Mouse (Mus musculus) layer of hippocampus, postnatal 25 days (tissue): Measurements from ENCODE around the gene Gm10300. TPM values are rescaled to one million over a fixed set of nuclear protein-coding genes. Genes with fewer than 3 reads are reported as not detected.
A peak's percentile ranks its signal among the peaks of the same experiment; 100 is the strongest.

Source experiments
- DNase-seq, 2 experiments: peaks; one replicate each; pipeline ENCODE4 v3.0.0; 2022; ENCODE audit warnings: mixed read lengths in 2 of 2, low spot score in 1 of 2; ENCODE audit errors: extremely low spot score in 1 of 2
- total RNA-seq, 2 experiments: library from RNA; stranded (reverse); gene quantifications; 2 replicates each; pipeline ENCODE4 v1.2.3; 2021

Gene Gm10300
- not detected for total RNA-seq

DNA sequence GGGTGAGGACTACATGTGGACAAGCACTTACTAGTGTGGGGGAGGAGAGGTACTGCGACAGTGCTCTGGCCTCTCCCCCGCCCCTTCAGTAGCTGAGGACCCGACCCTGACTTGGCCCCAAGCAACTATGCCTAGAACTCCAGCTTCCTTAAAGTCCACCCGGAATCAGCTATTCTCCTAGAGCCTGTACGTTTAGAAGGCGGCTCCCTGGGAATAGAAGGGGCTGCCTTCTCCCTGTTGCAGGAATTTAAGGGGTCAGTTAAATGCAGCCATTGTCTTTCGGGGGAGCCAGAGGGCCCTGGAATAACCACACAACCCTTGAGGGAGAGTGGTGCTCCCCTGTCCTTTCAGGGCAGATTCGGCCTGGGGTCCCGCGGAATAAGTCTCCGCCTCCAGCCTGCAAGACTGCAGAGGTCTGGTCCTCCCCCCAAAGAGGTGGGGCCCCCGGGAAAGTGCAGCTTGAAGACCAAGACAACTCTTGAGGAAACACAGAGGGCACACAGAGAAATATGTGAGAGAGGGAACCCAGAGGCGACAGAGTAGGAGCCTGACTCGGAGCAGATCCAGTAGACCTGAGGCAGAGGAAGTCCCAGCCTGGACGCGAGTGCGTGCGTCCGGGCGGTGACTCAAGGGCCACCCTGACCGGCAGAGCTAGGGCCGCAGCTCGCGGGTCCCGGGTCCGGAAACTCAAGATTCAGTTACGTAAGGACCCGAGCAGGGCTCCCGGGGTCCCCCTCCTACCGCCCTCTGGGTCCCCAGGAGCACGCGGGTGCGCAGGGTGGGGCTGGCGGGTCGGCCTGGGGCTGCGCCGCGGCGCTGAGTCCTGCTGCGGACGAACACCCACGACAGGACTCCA is at the start of gene Gm10300:
TSS of gene Gm10300 (plus strand) at position 621 of the 856 bp plus-strand sequence.
- no peak for DNase-seq

DNA sequence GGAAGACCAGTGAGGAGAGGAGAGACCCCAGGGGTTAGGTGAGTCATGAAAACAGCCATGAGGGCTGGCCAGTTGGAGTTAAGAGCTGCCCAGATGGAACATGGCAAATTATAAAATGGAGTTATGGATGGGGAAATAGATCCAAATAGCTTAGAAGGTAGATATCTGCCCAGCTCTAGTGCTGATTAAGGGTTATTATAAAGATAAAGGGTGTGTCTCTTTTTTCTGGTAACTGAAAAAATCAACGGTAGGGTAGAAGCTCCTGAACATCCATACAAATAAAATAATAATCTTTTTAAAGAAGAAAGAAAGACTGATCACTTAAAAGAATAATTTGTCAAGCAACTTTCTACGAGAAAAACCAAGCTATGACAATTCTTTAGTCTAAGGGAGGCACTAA is 49.2 kb upstream of the Gm10300 start:
- no peak for DNase-seq

DNA sequence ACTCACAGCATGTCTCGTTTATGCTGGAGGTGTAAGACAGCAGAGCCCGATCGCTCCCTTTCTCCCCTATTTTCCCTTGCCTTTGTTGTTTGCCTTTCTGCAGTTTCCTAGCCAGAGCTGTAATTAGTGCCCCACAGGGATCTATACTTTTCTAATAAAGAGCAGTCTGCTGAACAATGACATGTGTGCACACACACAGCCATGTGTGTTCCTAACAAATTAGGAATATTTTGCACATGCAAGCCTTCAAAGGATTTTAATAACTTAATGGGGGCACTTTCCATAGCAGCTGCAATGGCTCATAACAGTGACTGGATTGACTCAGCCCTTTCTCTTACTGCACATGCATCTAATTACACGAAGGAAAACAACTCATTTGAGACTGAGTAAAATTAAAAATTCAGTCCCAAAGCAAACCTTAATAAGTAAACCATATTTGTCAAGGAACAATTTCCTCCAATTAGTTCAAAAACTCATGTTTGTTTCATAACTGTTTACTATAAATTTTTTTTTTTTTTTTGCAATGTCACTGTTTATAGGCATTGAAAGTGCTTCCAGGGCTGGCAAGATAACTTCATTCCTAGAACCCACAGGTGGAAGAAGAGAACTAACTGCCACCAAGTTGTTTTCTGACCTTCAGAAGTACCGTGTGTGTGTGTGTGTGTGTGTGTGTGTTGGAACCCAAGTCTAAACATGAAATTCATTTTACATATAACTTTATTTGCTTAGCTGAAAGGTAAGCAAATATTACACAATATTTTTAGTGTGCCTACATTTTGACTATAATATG is 48.6 kb upstream of the Gm10300 start:
- DNase-seq = no peak

DNA sequence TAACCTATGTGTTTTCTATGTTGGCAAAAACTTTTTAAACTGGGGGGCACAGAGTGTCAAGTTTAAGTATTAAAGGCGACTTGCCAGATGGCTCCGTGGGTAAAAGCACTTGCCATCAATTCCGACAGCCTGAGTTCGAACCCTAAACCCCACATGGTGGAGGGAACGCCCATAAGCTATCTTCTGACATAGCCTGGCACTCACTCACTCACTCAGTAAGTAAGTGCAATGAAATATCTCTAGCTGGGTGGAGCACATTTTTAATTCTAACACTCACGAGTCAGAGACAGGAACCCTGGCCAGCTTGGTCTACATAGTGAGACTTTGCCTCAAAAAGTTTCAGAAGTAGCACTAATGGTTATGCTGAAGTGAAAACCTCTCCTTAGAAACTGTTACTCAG is 47.3 kb upstream of the Gm10300 start:
- no peak for DNase-seq

DNA sequence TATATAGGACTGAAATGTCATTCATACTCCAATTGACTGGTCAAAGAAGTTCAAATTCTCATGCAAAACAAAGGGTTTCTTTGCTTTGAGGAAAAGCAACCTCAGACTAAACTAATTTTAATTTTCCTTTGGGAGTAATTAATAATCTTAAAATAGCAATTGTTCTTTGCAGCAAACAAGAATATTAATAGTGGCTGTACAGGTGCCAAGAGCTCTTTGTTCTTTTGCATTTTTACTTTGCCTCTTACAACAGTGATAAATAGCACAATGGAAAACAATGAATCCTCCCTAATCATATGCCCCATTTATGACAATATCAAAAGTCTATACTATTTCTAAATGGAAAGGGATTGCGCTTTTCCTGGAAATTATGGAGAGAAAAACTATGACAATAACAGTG is 46.7 kb upstream of the Gm10300 start:
- no peak for DNase-seq

DNA sequence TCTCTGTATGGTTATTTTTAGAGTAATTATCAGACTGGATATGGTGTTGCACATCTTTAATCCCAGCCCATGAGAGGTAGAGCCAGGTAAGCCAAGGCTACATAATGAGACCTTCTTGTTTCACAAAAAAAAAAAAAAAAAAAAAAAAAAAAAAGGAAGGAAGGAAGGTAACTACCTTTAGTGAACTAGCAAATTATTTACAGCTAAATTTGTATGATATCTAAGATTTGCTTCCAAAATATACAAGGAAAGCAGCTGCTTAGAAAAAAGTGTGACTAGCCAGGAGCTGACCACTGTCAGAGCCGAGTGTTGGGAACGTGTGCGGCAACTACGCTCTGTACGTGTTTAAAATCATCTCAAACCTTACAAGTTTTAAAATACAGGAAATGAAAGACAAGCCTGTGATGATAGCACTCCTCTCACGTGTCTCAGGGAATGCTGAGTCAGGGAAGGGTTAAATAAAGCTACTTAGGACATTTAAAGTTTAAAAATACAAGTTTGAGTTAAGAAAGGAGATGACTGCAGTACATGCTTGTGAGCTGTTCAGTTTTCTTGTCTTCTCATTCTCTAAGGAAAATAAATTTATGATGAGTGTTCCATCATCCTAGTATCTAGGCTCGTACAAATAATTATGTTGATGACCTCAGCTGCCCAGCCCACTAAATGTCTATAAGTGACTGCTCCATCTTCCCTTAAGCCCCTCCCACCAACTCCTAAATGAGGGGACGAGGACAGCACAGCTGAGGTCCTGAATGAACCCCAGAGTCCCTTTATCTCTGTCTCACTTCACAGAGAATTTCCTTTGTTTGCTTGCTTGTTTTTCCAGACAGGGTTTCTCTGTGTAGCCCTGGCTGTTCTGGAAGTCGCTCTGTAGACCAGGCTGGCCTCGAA is 44.4 kb upstream of the Gm10300 start:
- DNase-seq = no peak

DNA sequence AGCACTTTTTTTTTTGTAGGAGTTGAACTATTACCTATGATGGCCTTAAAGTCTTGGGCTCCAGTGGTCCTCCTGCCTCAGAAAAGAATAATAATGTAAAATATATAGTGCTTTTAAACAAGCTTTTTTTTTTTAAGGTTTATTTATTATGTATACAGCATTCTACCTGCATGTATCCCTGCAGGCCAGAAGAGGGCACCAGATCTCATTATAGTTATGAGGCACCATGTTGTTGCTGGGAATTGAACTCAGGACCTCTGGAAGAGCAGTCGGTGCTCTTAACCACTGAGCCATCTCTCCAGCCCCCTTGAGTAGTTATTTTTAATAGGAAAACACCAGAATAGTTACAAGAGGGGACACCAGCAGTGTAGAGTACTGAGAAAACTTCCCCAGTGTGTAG is 41.3 kb upstream of the Gm10300 start:
- DNase-seq = no peak

DNA sequence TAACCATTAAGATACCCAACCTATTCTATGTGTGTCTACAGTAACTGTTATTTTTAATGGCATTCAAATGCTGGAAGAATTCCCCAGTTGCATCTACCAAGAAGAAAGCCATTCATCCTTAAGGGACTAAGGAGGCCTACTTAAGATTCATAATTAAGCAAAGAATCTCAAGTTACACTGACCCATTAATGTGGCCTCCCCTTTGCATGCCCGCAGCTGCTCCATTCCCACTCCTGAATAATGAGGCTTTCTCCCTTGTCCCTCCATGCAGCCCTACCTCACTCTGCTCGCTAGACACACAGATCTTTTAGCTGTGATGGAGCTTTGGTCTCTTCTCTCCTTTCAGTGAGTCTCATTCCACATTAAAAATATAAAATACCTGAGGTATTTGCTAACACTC is 40.3 kb upstream of the Gm10300 start:
- no peak for DNase-seq

DNA sequence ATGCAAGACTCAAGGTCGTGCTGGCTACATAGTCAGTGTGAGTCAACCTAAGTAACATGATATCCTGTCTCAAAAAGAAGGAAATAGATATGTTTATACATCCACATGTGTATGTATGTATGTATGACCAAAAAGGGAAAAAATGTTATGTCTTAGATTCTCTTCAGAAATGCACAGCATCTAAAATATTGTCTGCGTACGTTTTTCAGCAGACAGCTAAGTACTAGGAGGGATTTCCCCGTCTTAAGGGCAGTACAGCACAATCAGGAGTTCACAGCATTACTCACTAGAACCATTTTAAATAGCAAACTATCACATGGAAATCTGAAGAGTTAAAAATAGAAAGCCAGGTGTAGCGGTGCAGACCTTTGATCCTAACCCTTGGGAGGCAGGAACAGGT is 37.4 kb upstream of the Gm10300 start:
- no peak for DNase-seq

DNA sequence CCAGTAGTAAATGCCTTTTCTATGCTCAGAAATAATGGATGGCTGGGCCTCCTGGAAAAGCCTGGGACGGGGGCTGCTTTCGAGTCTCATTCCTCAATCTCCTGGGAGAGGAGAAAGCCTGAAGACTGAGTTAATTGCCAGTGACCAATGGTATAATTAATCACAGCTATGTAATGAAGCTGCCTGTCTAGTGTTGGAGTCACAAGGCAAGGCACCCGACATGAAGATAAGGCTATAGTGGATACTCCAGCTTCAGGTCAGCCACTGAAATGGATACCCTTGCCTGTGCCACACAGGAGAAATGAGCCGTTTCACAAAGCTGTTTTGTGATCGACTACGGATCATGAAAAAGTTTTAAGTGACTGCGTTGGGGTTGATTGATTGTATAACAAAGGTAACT is 36.5 kb upstream of the Gm10300 start:
- DNase-seq = no peak

DNA sequence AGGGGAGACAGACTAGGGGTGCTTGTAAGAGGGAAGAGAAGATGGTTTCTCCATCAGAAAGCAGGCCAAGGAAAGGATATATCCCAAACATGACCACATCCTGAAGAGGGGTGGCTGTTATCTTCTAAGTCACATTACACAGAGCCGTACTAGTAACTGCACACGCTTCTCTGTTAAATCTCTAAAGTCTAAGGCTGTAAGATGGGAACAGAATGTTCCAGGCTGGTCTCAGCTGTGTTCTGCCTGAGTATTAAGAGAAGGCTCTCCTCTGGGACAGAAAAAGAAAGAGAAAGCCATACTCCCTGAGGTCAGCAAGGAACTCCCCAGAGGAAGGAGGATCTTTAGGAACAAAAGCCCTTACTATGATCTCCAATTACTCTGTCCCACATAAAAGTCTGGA is 35.7 kb upstream of the Gm10300 start:
- DNase-seq = no peak

DNA sequence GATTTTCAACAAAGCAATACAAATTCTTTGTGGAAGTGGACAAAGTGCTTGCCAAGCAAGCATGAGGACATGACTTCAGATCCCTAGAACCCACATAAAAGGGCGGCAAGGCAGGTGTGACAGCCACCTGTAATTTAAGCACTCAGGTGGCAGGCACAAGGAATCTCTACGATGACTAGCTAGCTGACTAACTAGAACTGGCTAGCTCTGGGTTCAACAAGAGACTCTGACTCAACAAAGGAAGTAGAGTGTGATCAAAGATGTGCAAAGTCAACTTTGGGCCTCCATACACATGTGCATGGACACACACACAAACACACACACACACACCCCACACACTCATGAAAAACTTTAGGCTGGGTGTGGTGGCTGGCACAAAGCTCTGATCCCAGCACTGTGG is 35.0 kb upstream of the Gm10300 start:
- DNase-seq = no peak

DNA sequence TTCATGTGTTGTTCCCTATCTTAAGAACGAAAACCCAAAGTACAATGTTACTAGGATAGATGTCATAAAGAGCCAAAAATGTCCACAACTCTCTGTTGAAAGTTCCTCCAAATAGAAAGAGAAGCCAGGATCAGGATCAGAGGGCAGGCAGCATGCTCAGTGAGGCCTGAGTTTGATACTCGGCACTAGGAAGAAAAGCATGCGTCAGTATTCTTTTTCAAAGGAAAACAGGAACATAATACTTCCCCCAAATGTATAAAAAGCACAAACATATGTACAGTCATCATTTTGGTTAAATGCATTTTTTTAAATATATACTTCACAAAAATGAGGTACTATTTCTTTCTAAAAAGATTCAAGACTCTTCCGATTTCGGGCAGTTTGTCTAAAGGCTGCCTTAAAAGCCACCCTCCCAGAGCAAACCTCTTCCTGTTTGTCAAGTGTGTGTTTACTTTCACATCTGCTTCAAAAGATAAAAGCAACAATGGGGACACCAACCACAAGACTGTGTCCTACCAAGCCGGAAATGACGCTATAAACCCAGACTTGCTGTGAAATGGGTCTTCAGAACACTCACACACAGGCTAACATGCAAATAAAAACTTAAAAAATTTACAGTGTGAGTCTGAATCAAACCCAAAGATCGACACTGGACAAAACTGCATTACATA is 34.4 kb upstream of the Gm10300 start:
- DNase-seq = no peak

DNA sequence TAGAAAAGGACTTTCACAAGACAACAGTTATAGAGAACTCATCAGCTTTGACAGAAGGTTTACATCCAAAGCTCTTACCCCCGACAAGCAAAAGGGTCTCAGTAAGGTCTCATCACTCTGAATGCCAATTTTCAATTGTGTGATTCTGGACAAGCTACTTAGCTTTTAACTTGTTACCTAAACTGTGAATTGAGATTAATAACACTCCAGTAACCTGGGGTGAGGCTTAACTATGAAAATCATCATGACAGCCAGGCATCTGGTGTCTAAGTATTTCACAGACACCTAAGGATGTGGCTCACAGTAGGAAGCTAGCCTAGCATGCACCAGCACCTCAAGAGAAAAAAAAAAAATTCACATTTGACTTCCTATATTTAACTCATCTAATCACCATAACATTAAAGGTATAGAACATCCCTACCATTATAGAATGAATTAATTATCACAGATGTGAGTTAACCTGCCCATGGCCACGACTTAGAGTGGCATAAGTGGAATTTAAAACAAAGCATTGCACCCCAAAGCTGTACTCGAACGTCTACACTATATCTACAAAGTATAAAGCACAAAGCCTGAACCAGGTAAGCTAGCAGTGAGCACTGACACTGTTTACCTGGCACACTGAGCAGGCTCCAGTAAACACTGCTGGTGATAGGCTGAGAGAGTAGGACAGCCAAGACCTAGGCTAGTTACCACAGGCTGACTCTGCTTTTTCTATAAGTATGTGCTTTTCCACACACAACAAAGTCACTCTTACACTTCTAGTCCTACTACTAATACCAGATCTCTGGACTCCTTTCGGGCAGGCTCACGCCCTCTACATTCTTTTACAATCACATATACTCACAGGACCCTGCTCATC is 32.8 kb upstream of the Gm10300 start:
- DNase-seq = no peak

DNA sequence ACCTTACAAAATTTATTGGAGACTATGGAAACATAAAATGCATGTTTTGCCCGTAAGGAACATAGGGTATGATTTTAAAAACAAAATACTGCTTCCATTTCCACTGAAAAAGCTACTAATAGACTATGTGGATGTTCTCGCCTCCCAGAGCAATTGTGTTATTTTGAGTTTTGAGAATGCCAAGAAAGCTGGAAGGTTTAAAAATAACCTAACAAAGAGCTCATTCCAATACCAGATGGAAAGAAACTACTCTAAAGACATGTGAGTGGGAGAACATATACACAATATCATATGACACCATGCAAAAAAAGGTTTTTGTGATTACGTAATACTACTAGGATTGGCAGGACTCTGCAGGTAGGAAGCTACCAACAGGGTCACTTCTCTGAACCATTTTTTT is 30.8 kb upstream of the Gm10300 start:
- no peak for DNase-seq

DNA sequence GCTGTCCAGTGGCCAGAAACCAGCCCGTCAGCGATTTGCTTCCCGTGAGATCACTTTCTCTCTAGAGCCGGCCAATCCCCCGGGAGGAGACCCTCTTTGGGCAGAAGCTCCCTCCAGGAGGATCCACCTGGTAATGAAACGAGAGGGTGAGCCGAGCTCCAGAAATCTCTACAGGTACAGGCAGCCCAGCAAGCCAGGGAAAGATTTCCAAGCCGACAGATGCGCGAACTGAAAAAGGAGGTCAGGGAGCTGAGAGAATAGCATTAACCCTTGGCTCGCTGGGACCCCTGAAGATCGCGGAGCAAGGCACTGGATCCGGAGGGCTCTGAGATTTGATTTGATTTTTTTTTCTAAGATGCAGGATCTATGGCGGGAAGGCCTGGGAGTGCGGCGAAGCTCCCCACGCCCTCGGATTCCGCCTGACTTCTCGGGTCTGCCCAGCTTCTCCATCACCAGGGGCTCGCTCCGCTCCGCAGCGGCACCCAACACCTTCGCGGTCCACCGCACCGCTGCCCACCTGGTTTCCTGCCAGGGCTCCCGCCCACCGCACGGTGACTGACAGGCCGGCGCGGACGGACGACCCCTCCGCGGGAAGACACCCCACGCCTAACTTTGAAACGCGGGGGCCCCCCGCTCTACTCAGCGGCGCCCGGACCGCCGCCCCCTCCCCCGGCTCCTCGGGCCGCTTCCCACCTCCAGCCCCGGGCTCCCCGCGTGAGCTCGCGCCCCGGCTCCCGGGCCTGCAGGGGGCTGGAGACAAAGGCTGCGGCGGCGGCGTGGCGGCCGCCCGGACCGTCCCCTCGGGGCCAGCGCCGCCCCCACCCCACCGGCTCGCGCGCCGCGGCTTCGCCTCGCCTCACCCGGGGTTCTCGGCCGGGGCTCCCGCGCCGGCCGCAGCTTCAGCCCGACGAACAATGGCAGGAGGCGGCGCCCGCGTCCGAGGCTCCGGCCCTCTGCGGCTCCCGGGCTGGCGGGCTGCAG is 26.2 kb upstream of the Gm10300 start:
- peak in 1 of 2 experiments; percentile 13 for DNase-seq

DNA sequence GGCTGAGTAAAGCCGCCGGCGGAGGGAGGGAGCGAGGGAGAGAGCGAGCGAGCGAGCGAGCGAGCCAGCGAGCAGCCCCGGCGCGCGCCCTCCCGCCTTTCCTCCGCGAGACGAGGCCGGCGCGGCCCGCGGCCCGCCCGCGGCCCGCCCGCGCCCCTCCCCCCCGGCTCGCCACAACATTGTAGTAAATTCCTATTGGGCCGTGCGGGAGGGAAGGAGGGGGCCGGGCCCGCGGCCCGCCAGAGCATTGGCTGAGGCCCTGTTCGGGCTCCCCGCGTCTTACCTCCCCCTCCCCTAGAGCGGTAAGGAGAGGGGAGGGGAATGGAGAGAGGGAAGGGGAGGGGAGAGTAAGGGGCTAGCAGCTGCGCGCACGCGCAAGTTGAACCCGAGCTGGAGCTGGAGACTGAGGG is 25.5 kb upstream of the Gm10300 start:
- peak; percentile 60 for DNase-seq

DNA sequence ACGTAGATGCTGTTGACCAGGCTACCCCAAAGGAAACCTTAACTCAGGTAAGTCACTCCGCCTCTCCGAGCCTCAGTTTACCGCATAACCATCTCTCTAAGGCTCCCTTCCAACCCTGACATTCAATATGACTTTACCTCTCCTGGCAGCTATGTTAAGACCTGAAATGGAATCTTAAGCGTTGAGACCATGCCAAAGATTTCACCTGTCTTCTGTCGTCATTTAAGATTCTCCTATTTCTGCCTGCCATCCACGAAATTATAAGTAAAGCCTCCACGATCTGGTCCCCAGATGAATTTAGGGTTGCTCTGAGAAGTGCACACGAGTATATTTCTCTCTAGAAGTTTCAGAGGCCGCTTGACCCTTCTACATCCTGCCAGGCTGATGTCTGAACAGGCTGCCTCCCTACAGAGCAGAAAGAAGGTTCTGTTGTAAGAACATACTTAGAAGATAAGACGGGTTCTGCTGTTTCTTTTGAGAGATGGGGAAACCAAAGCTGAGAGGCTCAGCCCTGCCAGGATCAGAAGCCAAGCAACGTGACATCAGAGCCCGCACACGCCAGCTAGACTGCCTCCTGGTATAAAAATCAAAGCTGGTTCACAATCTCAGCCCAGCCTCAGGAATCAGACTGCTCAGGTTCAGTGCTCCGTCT is 24.8 kb upstream of the Gm10300 start:
- no peak for DNase-seq
